Mouse (Mus musculus) liver, embryonic 14.5 days (tissue): ENCODE results near the gene Pkd1l1. TPM values are rescaled to one million over a fixed set of nuclear protein-coding genes. Genes with fewer than 3 reads are reported as not detected.

Experiments
- ATAC-seq: fragments of 200-750 bp; cut with Nextera tagmentation; 2 replicates; pipeline ENCODE4 v1.8.0; 2017; ENCODE audit warnings: moderate number of reproducible peaks, mild to moderate bottlenecking, moderate library complexity; ENCODE audit not compliant: insufficient read depth
- DNase-seq, 3 experiments: peaks; one replicate each; pipeline ENCODE4 v3.0.0-alpha.2; 2012 to 2013; ENCODE audit warnings: low read depth in 3 of 3, low spot score in 3 of 3
- H3K27ac ChIP-seq: fragments of 300-500 bp; sonication (generic); 2 replicates; pipeline ENCODE4 v1.5.1; 2014; ENCODE audit warnings: moderate library complexity, mild to moderate bottlenecking, control low read depth, inconsistent platforms
- H3K27me3 ChIP-seq: fragments of 300-500 bp; sonication (generic); 2 replicates; pipeline ENCODE4 v1.6.1; 2014; ENCODE audit warnings: mild to moderate bottlenecking, low read length, moderate library complexity; ENCODE audit not compliant: control insufficient read depth, insufficient read depth
- H3K36me3 ChIP-seq: fragments of 300-500 bp; sonication (generic); replicated peaks from 2 replicates; pipeline ENCODE4 v1.6.1; 2014; ENCODE audit warnings: low read depth; ENCODE audit not compliant: control insufficient read depth, insufficient read depth
- H3K4me1 ChIP-seq, 2 experiments: fragments of 200-500 bp in 1 of 2; fragments of 300-500 bp in 1 of 2; sonication (generic) in 1 of 2; replicated peaks; 2 replicates each; pipeline ENCODE4 v1.6.1; 2012 to 2014; ENCODE audit warnings: antibody characterized with exemption in 1 of 2, inconsistent platforms in 1 of 2, low read length in 1 of 2; ENCODE audit not compliant: control insufficient read depth in 2 of 2, insufficient read depth in 2 of 2
- H3K4me2 ChIP-seq: fragments of 300-500 bp; sonication (generic); 2 replicates; pipeline ENCODE4 v1.6.1; 2014; ENCODE audit warnings: low read depth, mild to moderate bottlenecking, control low read depth, moderate library complexity
- H3K4me3 ChIP-seq, 2 experiments: fragments of 200-500 bp in 1 of 2; fragments of 300-500 bp in 1 of 2; sonication (generic) in 1 of 2; 2 replicates each; pipeline ENCODE4 v1.5.1; 2012 to 2014; ENCODE audit warnings: low read depth in 2 of 2, low read length in 2 of 2, mild to moderate bottlenecking in 2 of 2, control low read depth in 1 of 2, inconsistent platforms in 1 of 2, moderate library complexity in 1 of 2; ENCODE audit not compliant: insufficient read depth in 1 of 2
- H3K9ac ChIP-seq: fragments of 300-500 bp; sonication (generic); replicated peaks from 2 replicates; pipeline ENCODE4 v1.6.1; 2014; ENCODE audit warnings: mild to moderate bottlenecking, control low read depth, moderate library complexity
- H3K9me3 ChIP-seq: fragments of 300-500 bp; sonication (generic); 2 replicates; pipeline ENCODE4 v1.6.1; 2016; ENCODE audit warnings: low read length, mixed read lengths; ENCODE audit not compliant: control insufficient read depth
- CTCF ChIP-seq: IDR thresholded peaks from 2 replicates; pipeline ENCODE4 v1.5.1; 2016; ENCODE audit warnings: antibody characterized with exemption, low read depth, control low read depth
- EP300 ChIP-seq: IDR thresholded peaks from 2 replicates; pipeline ENCODE4 v1.6.1; 2016; ENCODE audit warnings: antibody characterized with exemption, low read depth
- WGBS: fragments of 180-500 bp; shearing (Covaris S2); extraction: QIAGEN DNeasy Blood & Tissue Kit; methylation state at CpG from one replicate; pipeline ENCODE4 v1.1.7; 2014; ENCODE audit not compliant: insufficient replicate concordance; 5-methylcytosine and 5-hydroxymethylcytosine counted together
- polyA plus RNA-seq, 2 experiments: library from polyadenylated mRNA; depleted of rRNA in 1 of 2; stranded (reverse) in 1 of 2; unstranded in 1 of 2; fragments of >200 nt; fragmentation: Nextera tagmentation in 1 of 2; extraction: Ambion mirVana in 1 of 2; gene quantifications; 2 replicates each; pipeline versions ENCODE4 v1.2.1 to v1.2.3; 2012 to 2014

Gene Pkd1l1
- polyA plus RNA-seq, 2 experiments = 0.11 to 0.23 TPM

DNA sequence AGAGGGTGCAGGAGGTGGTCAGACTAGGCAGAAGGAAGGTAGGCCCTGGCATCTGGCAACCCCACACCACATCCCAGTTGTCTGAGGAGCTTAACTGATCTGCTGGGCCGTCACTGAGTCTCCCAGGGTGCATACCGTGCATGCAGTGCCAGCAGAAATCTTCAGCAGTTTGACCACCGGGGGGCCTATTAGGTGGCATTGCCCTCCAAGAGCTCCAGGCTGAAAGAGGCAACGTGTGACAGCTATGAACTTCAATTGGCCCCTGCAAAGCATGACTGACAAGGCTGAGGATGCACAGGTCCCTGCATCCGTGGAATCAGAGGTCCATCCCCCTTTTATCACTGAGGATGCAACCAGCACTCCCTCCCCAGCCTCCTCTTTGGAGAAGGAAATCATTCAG lies 116.9 kb downstream of the Pkd1l1 start:
- no peak overlapping the region for H3K4me3 ChIP-seq
- ATAC-seq (no peak), DNase-seq (no peak)
- H3K4me2 ChIP-seq = no peak overlapping the region
- WGBS = 37% methylated on average over 5 of the region's 5 CpGs
- H3K27me3 ChIP-seq = no peaks in the 10 kb centered on the region
- no peaks in the 10 kb centered on the region for H3K36me3 ChIP-seq
- no peaks in the 10 kb centered on the region for H3K4me1 ChIP-seq
- no peak overlapping the region for H3K9ac ChIP-seq
- H3K9me3 ChIP-seq = no peaks in the 10 kb centered on the region
- TF ChIP-seq EP300 (no peak), CTCF (0 out of 2 replicates have a peak, but pooled peaks have one; percentile 10)
- H3K27ac ChIP-seq = no peak overlapping the region

DNA sequence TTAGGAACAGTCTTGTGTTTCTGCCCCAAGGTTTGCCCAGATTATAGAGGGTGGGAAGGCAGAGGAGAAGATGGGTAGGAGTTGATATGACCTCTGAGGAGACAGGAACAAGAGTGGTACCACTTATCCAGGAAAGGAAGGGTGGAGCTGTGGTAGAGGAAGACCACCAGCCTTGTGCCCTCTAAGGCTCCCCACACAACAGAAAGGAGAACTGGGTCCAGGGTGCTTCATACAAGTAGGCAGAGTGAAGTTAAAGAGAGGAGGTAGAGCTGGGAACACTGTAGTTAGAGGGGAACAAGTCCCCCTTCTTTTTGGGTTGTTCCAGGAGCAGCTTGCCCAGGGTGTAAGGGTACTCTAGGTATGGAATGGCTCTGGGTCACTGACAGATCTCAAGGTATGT lies 125.0 kb downstream of the Pkd1l1 start:
- Histone ChIP-seq H3K27me3 (no peaks in the 10 kb centered on the region), H3K4me1 (no peaks in the 10 kb centered on the region), H3K9me3 (no peaks in the 10 kb centered on the region), H3K36me3 (no peaks in the 10 kb centered on the region), H3K27ac (no peak overlapping the region), H3K4me3 (no peak overlapping the region), H3K9ac (no peak overlapping the region), H3K4me2 (no peak overlapping the region)
- TF ChIP-seq CTCF = no peak
- no peak for DNase-seq
- ATAC-seq = no peak

DNA sequence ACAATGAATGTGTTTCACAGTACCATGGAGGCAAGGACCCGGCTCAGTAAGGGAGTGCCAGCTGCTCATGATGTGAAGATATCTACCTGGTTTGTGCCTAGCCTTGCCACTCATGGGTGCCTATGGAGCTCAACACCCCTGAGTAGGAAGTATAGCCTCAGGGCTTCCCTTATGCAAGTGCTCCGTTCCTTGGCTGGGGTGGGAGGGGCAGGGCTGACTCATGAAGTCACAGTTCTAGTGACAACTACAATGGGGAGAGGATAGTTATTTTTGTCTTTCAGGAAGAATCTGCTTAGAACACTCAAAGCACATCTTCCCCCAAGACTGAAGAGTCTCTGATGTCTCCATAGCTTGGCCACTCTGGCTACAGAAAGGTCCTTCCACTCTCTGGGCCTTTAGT lies 125.4 kb downstream of the Pkd1l1 start:
- WGBS = 40% methylated on average over 2 of the region's 2 CpGs
- no peak for DNase-seq
- ATAC-seq = no peak
- no peaks in the 10 kb centered on the region for H3K4me1 ChIP-seq
- H3K9ac ChIP-seq = no peak overlapping the region
- H3K4me2 ChIP-seq = no peak overlapping the region
- no peak overlapping the region for H3K4me3 ChIP-seq
- no peak overlapping the region for H3K27ac ChIP-seq
- no peak for TF ChIP-seq EP300
- TF ChIP-seq CTCF = no peak
- H3K27me3 ChIP-seq = no peaks in the 10 kb centered on the region
- no peaks in the 10 kb centered on the region for H3K9me3 ChIP-seq
- no peaks in the 10 kb centered on the region for H3K36me3 ChIP-seq

DNA sequence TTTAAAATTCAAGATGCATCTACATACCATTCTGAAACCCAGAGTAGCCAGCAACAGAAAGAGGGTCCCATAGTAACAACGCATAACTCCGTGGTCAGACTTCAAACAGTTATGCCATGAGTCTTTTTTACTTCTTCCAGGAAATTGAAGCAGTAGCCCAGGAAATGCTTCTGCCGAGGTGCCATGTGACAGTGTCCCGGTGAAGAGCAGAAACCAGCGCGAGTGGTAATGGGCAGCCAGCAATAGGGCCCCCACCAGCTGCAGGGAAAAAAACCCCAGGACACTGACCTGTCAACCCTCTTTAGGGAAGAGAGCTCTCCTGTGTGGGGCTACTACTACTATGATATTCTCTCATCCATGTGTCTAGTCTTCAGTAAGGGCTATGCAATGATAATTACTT lies 136.9 kb downstream of the Pkd1l1 start:
- 83% methylated on average over 6 of the region's 6 CpGs for WGBS
- TF ChIP-seq CTCF = no peak
- no peak for TF ChIP-seq EP300
- Histone ChIP-seq H3K27me3 (no peaks in the 10 kb centered on the region), H3K27ac (no peak overlapping the region), H3K4me2 (no peak overlapping the region), H3K4me3 (no peak overlapping the region), H3K36me3 (no peaks in the 10 kb centered on the region), H3K9ac (no peak overlapping the region), H3K4me1 (no peaks in the 10 kb centered on the region), H3K9me3 (no peaks in the 10 kb centered on the region)
- ATAC-seq (no peak), DNase-seq (no peak)

DNA sequence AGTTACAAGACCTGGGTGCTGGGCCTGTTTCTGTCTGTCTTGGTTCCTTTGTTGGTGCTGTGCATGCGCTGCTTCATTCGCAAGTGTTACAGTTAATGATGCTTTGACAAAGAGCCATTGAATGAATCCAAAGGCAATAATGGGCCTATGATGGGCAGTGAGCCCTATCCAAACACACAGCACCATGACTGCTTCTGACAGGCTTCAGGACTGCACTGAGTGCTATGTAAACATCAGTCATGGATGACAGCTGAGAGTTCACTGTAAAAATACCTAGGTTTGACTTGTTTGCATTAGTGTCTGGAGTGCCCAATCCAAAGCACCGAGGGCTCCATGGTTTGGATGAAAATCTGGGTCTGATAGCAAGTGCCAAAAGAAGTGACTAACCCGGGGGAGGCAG lies 138.9 kb downstream of the Pkd1l1 start:
- no peak overlapping the region for H3K27ac ChIP-seq
- no peak overlapping the region for H3K4me2 ChIP-seq
- TF ChIP-seq CTCF (no peak), EP300 (no peak)
- DNase-seq = no peak
- H3K4me3 ChIP-seq = no peak overlapping the region
- no peaks in the 10 kb centered on the region for H3K4me1 ChIP-seq
- no peaks in the 10 kb centered on the region for H3K36me3 ChIP-seq
- no peaks in the 10 kb centered on the region for H3K27me3 ChIP-seq
- 59% methylated on average over 4 of the region's 4 CpGs for WGBS
- H3K9ac ChIP-seq = no peak overlapping the region
- no peaks in the 10 kb centered on the region for H3K9me3 ChIP-seq
- no peak for ATAC-seq

DNA sequence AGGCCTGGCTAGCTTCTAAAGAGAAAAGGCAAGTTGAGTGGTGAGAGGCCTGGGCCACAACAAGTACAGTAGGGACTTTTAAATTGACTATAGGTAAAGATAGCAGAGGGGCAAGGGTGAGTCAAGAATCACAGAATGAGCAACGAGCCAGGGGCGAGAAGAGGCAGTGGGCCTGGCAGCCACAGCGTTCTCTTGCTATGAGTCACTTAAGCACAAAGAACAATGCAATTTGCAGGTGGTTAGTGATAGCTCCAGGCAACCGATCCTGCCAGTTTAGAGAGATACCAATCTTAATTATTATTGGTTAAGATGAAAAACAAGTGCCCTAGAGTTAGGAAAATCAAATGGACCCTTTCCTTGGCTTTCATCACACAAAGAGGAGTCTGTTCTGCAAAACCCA lies 142.5 kb downstream of the Pkd1l1 start:
- Histone ChIP-seq H3K27me3 (no peaks in the 10 kb centered on the region), H3K4me2 (no peak overlapping the region), H3K9ac (no peak overlapping the region), H3K4me1 (no peaks in the 10 kb centered on the region), H3K9me3 (no peaks in the 10 kb centered on the region), H3K4me3 (no peak overlapping the region), H3K36me3 (no peaks in the 10 kb centered on the region), H3K27ac (no peak overlapping the region)
- no peak for ATAC-seq
- WGBS = 47% methylated on average over 4 of the region's 4 CpGs
- no peak for DNase-seq
- TF ChIP-seq EP300 (no peak), CTCF (no peak)
